Mouse (Mus musculus): ENCODE measurements around the gene 2010111I01Rik. TPM values are rescaled to one million over a fixed set of nuclear protein-coding genes. Genes with fewer than 3 reads are reported as not detected.
A peak's percentile ranks its signal among the peaks of the same experiment; 100 is the strongest.

The 2010111I01Rik gene
- polyA plus RNA-seq, 1 experiment from 2014 or later: 129 TPM

GRCm38 (mm10) chr13:63253147-63253546 lies 288.5 kb downstream of the 2010111I01Rik start:
- peaks cover 82% of the 10 kb centered on the region for H3K4me1 ChIP-seq
- 47% methylated on average over 5 of the region's 5 CpGs for WGBS

GRCm38 (mm10) chr13:63253886-63254636 lies 289.4 kb downstream of the 2010111I01Rik start:
- Histone ChIP-seq H3K4me1 (peaks cover 84% of the 10 kb centered on the region), H3K36me3 (peaks cover 13% of the 10 kb centered on the region; the same call in 1 of the 2 replicates), H3K4me2 (no peak overlapping the region), H3K27ac (no peak overlapping the region), H3K9ac (no peak overlapping the region), H3K9me3 (no peaks in the 10 kb centered on the region), H3K4me3 (no peak overlapping the region), H3K27me3 (no peaks in the 10 kb centered on the region)
- no peak for ATAC-seq (ENCODE audit: borderline replicate concordance, extremely low read depth, low FRiP score, low TSS enrichment)
- WGBS: 83% methylated on average over 7 of the region's 7 CpGs

More at GRCm38 (mm10) chr13:63253147-63253546, 288.5 kb downstream of the 2010111I01Rik start:
- H3K9ac ChIP-seq: no peak overlapping the region
- no peak overlapping the region for H3K4me3 ChIP-seq
- H3K4me2 ChIP-seq: peak overlapping the region; percentile 4; the same call in 1 of the 2 replicates
- no peaks in the 10 kb centered on the region for H3K9me3 ChIP-seq
- peak overlapping the region; percentile 70 for H3K27ac ChIP-seq
- no peaks in the 10 kb centered on the region for H3K27me3 ChIP-seq
- peaks cover 13% of the 10 kb centered on the region; the same call in 1 of the 2 replicates for H3K36me3 ChIP-seq
- ATAC-seq (ENCODE audit: borderline replicate concordance, extremely low read depth, low FRiP score, low TSS enrichment): no peak

GRCm38 (mm10) chr13:63255519-63256011 lies 290.9 kb downstream of the 2010111I01Rik start:
- 0 out of 2 replicates have a peak, but pooled peaks have one; percentile 7 for ATAC-seq (ENCODE audit: borderline replicate concordance, extremely low read depth, low FRiP score, low TSS enrichment)
- Histone ChIP-seq H3K27me3 (no peaks in the 10 kb centered on the region), H3K27ac (peak overlapping the region; percentile 64), H3K9me3 (no peaks in the 10 kb centered on the region), H3K9ac (no peak overlapping the region), H3K36me3 (peaks cover 13% of the 10 kb centered on the region; the same call in 1 of the 2 replicates), H3K4me3 (no peak overlapping the region), H3K4me1 (peaks cover 81% of the 10 kb centered on the region), H3K4me2 (no peak overlapping the region)
- 58% methylated on average over 5 of the region's 5 CpGs for WGBS

- whole genome bisulfite sequencing: 68% methylated on average over 6 of the region's 6 CpGs
- no peaks in the 10 kb centered on the region for H3K9me3 ChIP-seq
- no peak for ATAC-seq (ENCODE audit: borderline replicate concordance, extremely low read depth, low FRiP score, low TSS enrichment)
These were observed 291.5 kb downstream of the 2010111I01Rik start for GRCm38 (mm10) chr13:63256146-63256545.

GRCm38 (mm10) chr13:63256807-63257206 lies 292.1 kb downstream of the 2010111I01Rik start:
- H3K27ac ChIP-seq: peak overlapping the region; percentile 54; the same call in 1 of the 2 replicates
- no peaks in the 10 kb centered on the region for H3K27me3 ChIP-seq
- H3K9ac ChIP-seq: no peak overlapping the region
- no peaks in the 10 kb centered on the region for H3K9me3 ChIP-seq
- peak; percentile 63 for ATAC-seq (ENCODE audit: borderline replicate concordance, extremely low read depth, low FRiP score, low TSS enrichment)
- peaks cover 15% of the 10 kb centered on the region; the same call in 1 of the 2 replicates for H3K36me3 ChIP-seq
- no peak overlapping the region for H3K4me3 ChIP-seq
- no peak overlapping the region for H3K4me2 ChIP-seq
- peaks cover 78% of the 10 kb centered on the region for H3K4me1 ChIP-seq
- 47% methylated on average over 7 of the region's 7 CpGs for WGBS

More at GRCm38 (mm10) chr13:63256146-63256545, 291.5 kb downstream of the 2010111I01Rik start:
- no peak overlapping the region for H3K9ac ChIP-seq
- no peak overlapping the region for H3K4me2 ChIP-seq
- H3K36me3 ChIP-seq: peaks cover 13% of the 10 kb centered on the region; the same call in 1 of the 2 replicates
- H3K27ac ChIP-seq: peak overlapping the region; percentile 43; the same call in 1 of the 2 replicates
- H3K4me1 ChIP-seq: peaks cover 81% of the 10 kb centered on the region
- no peak overlapping the region for H3K4me3 ChIP-seq
- H3K27me3 ChIP-seq: no peaks in the 10 kb centered on the region

- WGBS: 66% methylated on average over 6 of the region's 6 CpGs
- H3K27me3 ChIP-seq: no peaks in the 10 kb centered on the region
- H3K36me3 ChIP-seq: peaks cover 21% of the 10 kb centered on the region; the same call in 1 of the 2 replicates
- H3K9me3 ChIP-seq: no peaks in the 10 kb centered on the region
- H3K27ac ChIP-seq: peak overlapping the region; percentile 21; the same call in 1 of the 2 replicates
- 0 out of 2 replicates have a peak, but pooled peaks have one; percentile 33 for ATAC-seq (ENCODE audit: borderline replicate concordance, extremely low read depth, low FRiP score, low TSS enrichment)
- no peak overlapping the region for H3K4me3 ChIP-seq
- H3K4me2 ChIP-seq: no peak overlapping the region
- peaks cover 66% of the 10 kb centered on the region for H3K4me1 ChIP-seq
- no peak overlapping the region for H3K9ac ChIP-seq
These were observed 293.5 kb downstream of the 2010111I01Rik start for GRCm38 (mm10) chr13:63258167-63258582.

GRCm38 (mm10) chr13:63258671-63259070 lies 294.0 kb downstream of the 2010111I01Rik start:
- Histone ChIP-seq H3K36me3 (peaks cover 26% of the 10 kb centered on the region; the same call in 1 of the 2 replicates), H3K4me3 (no peak overlapping the region), H3K27me3 (no peaks in the 10 kb centered on the region), H3K27ac (peak overlapping the region; percentile 21; the same call in 1 of the 2 replicates), H3K4me1 (peaks cover 61% of the 10 kb centered on the region), H3K9ac (no peak overlapping the region), H3K4me2 (no peak overlapping the region), H3K9me3 (no peaks in the 10 kb centered on the region)
- WGBS: 82% methylated on average over 4 of the region's 4 CpGs
- no peak for ATAC-seq (ENCODE audit: borderline replicate concordance, extremely low read depth, low FRiP score, low TSS enrichment)

GRCm38 (mm10) chr13:63260133-63260532 lies 295.4 kb downstream of the 2010111I01Rik start:
- no peak for ATAC-seq (ENCODE audit: borderline replicate concordance, extremely low read depth, low FRiP score, low TSS enrichment)
- WGBS: 52% methylated on average over 4 of the region's 4 CpGs
- Histone ChIP-seq H3K4me1 (peaks cover 48% of the 10 kb centered on the region), H3K9ac (no peak overlapping the region), H3K9me3 (no peaks in the 10 kb centered on the region), H3K36me3 (peaks cover 17% of the 10 kb centered on the region; the same call in 1 of the 2 replicates), H3K27ac (peak overlapping the region; percentile 15; the same call in 1 of the 2 replicates), H3K4me2 (no peak overlapping the region), H3K4me3 (no peak overlapping the region), H3K27me3 (no peaks in the 10 kb centered on the region)

GRCm38 (mm10) chr13:63260753-63261631 lies 296.3 kb downstream of the 2010111I01Rik start:
- Histone ChIP-seq H3K4me1 (peaks cover 40% of the 10 kb centered on the region), H3K9me3 (no peaks in the 10 kb centered on the region), H3K4me2 (no peak overlapping the region), H3K36me3 (peaks cover 17% of the 10 kb centered on the region; the same call in 1 of the 2 replicates), H3K27ac (peak overlapping the region; percentile 15; the same call in 1 of the 2 replicates), H3K4me3 (no peak overlapping the region), H3K9ac (no peak overlapping the region), H3K27me3 (no peaks in the 10 kb centered on the region)
- ATAC-seq (ENCODE audit: borderline replicate concordance, extremely low read depth, low FRiP score, low TSS enrichment): no peak
- WGBS: 54% methylated on average over 18 of the region's 18 CpGs

GRCm38 (mm10) chr13:63261676-63262075 lies 297.0 kb downstream of the 2010111I01Rik start:
- no peak overlapping the region for H3K9ac ChIP-seq
- peaks cover 16% of the 10 kb centered on the region; the same call in 1 of the 2 replicates for H3K36me3 ChIP-seq
- H3K4me3 ChIP-seq: no peak overlapping the region
- no peaks in the 10 kb centered on the region for H3K27me3 ChIP-seq
- no peak overlapping the region for H3K4me2 ChIP-seq
- WGBS: 97% methylated on average over 3 of the region's 3 CpGs
- H3K9me3 ChIP-seq: no peaks in the 10 kb centered on the region
- no peak overlapping the region for H3K27ac ChIP-seq
- H3K4me1 ChIP-seq: peaks cover 39% of the 10 kb centered on the region
- ATAC-seq (ENCODE audit: borderline replicate concordance, extremely low read depth, low FRiP score, low TSS enrichment): no peak
